Mouse (Mus musculus): ENCODE results near the gene Kdm4b.

GRCm38 (mm10) chr17:56365791-56366673 lies 40.2 kb downstream of the Kdm4b start:
- TF ChIP-seq CTCF (IDR thresholded peaks at IDR 0.05; ENCODE audit: insufficient read depth, low read depth, low read length): no peak
- TF ChIP-seq POLR2A (IDR thresholded peaks at IDR 0.05; ENCODE audit: insufficient read depth, low read depth, low read length): no peak

All from olfactory bulb, adult 2 months (tissue).